Mouse (Mus musculus) heart, postnatal 10 days (tissue): Measurements from ENCODE around the gene Eif2s2. TPM values are rescaled to one million over a fixed set of nuclear protein-coding genes. Genes with fewer than 3 reads are reported as not detected.
A peak's percentile ranks its signal among the peaks of the same experiment; 100 is the strongest.
"Not testable (repeated sequence)": the region's sequence is repeated elsewhere in the genome, so short reads cannot be mapped to it uniquely, and the experiment has no call there.

Experiments
- DNase-seq, 2 experiments: peaks; one replicate each; pipeline ENCODE4 v3.0.0; 2021
- intact Hi-C: fragments of 180-260 bp; cut with DNase I; formaldehyde crosslinking; loops from one replicate; pipeline ENCODE4 v1.15.1; 2025
- total RNA-seq, 2 experiments: library from RNA; stranded (reverse); gene quantifications; 2 replicates each; pipeline ENCODE4 v1.2.3; 2021

Gene Eif2s2
- total RNA-seq, result 10 to 100 TPM; 69.8 to 70.5 TPM

DNA sequence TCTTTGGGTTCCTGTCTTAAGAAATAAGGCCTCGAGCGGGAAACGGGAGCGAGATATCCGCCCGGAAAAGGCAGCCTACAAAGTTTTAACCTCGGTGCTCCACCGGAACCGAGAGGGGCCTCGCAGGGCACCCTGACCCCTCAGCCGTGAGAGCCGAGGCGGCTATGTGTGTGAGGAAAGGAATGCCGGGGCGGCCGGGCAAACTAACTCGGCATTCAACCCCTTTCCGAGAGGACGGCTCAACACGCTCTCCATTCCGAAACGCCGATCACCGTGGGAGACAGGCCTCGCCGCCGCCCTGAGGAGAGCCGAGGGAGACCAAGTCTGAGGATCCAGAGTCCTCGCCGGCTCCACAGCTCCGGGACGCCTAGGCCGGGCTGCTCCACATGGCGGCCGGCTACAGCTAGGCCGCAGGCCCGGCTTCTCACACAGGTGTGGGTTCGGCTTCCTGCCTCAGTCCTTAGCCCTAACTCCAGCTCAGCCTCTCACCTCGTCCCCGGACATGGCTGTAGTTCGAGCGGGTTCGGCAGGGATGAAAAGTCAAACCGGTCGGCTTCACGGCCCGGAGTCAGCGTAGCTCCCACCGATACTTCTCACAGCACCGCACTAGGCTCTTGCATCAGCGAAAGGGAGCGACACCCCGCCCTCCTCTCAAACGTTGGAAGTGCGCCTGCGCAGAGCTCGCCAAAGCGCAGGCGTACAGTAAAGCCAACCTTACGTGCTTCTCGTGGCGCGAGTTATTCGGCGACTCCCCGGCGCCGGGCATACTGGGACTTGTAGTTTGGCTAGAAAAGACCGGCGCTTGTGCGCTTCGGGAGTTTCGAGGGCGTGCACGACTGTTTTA is at the start of gene Eif2s2:
Eif2s2 (minus strand) TSS at position 735 of the 844 bp plus-strand sequence.
- peak; percentile 97 to 98 for DNase-seq
- intact Hi-C loops, result loop anchor here (5.0 kb wide), 1 partner anchor 100 kb away; the partner anchor contains the start of genes Raly and a

DNA sequence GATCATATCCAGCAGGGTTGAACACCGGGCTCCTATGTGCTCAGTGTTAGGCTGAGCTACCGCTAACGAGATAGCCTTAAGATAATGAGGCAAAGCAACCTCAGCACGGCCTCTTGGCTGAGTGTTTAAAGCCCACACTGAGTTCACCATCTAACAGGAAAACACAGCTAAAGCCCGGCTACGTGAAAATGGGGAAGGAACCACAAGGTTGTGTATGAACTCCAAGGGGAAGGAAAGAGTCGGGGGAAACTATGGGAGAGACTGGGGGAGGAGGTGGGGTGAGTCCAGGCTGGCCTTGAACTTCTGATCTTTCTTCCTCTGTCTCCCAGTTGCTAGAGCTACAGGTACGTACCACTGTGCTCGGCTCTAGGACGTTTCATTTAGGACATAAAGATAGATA is 49.2 kb upstream of the Eif2s2 start:
- no peak for DNase-seq
- intact Hi-C loops, result loop anchor here (2.0 to 5.0 kb wide), 3 partner anchors 85 to 530 kb away; no protein-coding TSS in a partner anchor

DNA sequence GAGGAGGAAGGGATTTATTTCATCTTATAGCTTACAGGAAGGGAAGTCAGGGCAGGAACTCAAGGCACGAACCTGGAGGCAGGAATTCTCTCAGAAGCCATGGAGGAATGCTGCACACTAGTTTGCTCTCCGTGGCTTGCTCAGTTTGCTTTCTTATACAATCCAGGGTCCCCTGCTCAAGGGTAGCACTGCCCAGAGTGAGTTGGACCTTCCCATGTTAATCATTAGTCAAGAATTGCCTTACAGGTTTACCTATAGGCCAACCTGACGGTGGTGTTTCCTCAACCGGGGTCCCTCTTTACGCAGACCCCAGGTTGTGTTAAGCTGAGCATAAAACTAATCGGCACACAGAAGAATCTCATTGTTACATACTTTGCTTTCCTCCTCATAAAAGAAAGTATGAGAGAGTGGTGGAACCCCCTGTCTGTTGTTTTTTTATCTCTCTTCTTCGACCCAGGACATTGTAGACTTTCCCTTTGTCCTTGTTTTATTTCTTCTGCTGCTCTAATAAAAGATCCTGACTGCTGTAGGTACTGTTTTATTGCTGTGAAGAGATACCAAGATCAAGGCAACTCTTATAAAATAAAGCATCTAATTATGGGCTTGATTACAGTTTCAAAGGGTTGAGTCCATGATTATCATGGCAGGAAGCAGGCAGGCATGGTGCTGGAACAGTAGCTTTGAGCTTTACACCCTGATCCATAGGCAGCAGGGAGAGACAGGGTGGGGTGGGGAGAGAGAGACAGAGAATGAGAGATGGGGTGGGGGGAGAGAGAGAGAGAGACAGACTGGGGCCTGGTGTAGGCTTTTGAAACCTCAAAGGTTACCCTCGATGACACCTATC is 45.0 kb upstream of the Eif2s2 start:
- DNase-seq, result no peak
- intact Hi-C loops, result no loop called here

DNA sequence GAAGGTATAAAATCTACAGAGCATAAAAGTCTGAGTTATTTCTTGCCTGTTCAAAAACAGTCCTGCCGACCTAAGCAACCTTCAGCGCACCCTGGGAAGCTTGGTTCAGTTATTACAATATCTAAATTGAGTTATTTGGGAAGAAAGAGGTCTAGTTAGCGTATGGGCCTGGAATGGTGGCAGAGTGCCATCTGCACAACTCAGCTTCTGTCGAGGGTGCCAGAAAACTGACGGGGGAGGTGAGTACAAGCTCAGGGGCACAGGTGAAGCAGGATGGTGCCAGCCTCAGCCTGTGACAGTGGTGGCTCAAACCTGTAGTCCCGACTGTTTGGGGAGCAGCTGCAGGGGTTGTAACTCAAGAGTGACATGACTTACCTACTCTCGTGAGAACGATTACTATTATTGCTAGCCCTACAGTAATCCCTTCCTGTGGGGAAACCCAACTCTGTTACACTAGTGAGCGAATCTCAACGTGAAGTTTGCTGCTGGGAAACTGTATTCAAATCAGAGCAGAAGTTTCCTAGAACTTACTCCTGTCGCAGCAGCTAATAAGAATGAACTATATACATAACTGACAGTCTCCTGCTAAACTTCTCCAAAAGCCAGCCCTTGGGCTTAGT is 43.9 kb upstream of the Eif2s2 start:
- intact Hi-C loops, result no loop called here

DNA sequence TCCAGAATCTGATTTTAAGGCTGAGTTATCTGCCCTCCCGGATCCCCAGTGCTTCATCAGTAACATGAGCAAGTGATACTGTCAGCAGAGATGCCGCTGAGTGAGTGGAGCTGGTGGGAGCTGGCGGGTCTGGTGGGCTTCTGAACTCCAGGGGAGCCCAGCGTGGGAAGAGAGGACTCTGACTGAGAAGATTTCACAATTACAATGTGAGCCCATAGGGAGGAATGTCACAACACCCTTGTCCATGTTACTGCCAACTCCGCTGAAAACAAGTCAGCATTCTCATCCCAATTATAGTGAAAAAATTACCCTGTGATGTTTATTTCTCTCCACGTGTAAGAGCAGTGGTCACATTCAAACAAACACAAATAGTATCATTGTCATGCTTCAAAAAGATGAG is 43.4 kb upstream of the Eif2s2 start:
- no peak for DNase-seq
- intact Hi-C loops, result no loop called here

More for the DNA sequence above, 43.9 kb upstream of the Eif2s2 start:
- no peak for DNase-seq

DNA sequence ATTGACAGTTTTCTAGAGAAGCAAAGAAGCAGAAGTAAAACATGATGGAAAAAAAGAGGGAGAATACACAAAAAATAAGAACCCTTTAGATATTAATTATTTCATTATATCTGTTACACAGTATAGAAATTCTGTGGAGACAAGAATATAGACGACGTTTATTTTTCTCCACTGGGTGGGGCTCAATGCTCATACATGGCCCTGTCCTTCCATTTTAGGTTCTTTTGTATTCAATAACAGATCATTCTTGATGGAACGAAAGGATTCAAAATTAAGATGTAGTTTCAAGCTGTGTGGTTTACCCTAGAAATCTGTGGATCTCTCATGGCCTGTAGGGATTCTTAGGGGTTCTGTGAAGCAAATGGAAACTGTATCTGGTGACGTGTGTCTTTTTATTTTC is 41.1 kb upstream of the Eif2s2 start:
- intact Hi-C loops, result no loop called here
- DNase-seq, result no peak

DNA sequence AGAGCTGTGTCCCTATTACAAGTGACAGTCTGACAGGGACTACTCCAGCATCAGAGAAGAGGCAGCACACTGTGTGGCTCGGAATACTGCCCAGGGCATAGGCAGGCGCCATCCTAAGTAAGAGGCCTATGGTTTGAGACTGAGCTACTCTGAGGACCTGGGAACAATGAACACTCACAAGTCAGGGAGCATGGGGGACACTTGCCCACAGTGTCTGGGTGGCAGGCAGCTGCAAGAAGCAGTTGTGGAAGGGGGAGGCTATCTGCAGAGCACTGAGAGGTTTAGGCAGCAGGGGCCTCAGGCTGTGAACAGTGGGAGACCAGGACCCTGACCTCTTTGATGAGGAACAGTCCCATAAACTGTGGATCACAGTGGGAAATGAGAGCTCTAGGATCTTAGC is 35.6 kb upstream of the Eif2s2 start:
- intact Hi-C loops, result no loop called here
- no peak for DNase-seq

DNA sequence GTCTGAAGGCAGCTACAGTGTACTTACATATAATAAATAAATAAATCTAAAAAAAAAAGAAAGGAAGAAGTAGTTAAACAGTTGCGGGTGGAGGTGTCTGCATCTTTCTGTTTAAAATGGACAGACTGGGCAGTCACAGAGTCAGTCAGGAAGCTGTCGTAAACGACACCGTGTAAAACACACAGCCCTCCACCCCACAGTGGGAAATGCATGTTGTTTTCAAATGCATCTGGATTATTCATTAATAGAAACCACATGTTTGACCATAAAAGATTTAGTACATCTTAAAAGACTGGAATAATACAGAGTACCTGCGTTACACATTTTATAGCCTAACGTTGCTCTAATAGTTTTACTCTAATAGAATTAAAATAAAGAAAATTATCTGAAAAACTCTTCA is 34.1 kb upstream of the Eif2s2 start:
- no peak for DNase-seq
- intact Hi-C loops, result no loop called here

DNA sequence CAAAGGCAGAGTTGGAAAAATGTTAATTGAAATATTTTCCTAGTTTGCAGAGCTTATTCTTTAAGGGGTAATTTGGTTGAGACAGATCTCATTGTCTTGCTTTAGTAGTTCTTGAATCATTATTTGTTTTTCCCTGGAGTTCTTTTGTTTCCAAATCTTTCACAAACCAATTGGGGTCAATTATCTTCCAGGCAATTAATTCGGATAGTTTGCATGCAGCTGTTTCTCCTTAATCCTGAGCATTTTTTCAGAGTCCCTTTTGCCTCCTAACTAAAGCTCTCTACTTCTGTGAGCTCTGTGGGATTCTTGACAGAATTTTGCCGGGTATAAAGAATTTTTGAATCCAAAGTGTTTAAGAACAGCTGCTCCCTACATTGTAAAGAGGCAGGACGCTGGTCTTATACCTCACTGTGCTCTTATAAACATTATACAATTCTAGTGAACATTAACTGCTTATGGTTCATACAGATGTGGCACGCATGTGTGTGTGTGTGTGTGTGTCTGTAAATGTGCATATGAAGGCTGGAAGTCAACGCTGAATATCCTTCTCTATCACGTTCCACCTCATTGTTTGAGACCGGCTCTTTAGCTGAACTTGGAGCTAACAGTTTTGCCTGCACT is 32.8 kb upstream of the Eif2s2 start:
- no peak for DNase-seq
- intact Hi-C loops, result no loop called here

DNA sequence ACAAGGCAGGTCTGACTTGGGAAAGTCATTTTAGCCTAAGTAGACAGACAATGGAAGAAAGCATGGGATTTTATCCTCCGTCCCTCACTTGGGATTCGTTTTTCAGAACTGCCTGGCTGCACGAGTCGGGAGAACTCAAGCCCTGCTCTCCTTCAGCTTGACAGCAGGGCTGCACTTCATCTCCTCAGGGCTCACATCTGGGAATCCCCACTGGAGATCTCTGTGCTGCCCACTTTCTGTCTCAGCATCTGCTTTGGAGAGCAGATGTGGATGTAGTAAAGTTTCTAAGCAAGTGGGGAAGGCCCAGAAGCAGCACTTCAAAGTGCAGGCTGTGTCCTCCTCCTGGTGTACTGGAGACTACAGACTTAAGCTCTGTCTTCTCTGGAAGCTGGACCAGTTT is 29.4 kb upstream of the Eif2s2 start:
- DNase-seq, intact Hi-C loops: not testable (repeated sequence)

DNA sequence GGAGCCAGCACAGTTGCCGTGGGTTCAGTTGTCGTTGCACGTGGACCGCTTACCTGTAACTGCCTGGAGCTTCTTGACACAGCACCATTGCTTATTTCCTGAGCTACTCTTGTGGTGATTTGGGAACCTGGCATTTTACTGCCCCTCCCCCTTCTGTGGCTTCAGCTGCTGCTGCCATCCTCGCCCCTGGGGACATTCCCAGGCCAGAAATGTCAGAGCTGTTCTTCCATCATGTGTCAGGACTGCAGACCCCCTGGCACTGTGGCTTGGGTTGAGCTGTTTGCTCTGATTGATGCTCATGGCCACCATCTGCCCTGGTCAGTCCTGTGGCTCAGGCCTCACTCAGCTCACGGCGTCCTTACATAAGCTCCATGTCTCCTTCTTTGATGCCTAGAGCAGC is 28.2 kb upstream of the Eif2s2 start:
- no peak for DNase-seq
- intact Hi-C loops, result no loop called here

DNA sequence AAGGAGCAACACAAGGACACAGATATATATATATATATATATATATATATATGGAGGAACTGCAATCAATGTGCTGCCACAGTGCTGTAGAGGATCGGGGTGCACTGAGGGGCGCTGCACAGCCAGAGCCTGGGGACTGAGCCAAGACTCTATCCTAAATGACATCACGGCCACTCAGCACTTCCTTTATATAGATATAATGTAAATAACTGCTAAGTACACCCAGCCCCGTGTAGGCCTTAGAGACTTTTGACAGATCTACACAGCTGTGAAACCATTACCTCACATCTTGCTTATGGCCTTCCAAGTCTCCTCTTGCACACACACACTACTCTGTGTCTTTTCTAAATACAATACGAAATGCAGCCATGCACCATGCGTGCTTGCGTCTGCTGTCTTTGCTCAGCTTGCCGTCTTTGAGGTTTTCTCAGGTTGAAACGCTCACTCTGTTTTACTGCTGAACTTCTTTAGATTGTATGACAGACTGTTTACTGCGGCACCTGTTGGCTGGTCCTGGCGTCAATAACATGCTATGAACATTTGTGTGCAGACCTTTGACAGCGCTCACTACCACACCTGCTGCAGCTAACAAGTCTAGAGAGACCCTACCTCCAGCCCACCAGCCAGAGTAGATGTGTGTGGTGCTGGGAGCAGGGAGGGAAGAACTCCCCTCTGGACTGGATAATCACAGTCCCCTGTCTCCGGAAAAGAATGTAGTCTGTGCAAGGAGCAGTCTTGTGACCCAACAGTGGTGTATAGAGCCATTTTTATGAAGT is 25.3 kb upstream of the Eif2s2 start:
- intact Hi-C loops, result loop anchor here (1.0 kb wide), 1 partner anchor 53 kb away; no protein-coding TSS in a partner anchor
- no peak for DNase-seq

DNA sequence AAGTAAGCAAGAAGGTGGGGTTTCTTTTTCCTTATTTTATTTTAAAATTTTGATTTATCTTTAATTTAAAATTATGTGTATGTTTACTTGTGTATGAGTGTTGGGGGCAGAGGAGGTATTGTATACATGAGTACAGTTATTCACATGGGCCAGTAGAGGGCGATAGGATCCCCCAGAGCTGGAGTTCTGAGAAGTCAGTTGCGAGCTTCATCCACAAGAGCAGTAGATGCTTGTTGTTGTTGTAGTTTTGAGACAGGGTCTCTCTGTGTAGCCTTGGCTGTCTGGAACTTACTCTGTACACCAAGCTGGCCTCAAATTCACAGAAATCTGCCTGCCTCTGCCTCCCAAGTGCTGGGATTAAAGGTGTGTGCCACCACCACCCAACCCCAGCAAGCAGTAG is 23.8 kb upstream of the Eif2s2 start:
- intact Hi-C loops, result no loop called here
- DNase-seq, result peak; percentile 11 to 30

DNA sequence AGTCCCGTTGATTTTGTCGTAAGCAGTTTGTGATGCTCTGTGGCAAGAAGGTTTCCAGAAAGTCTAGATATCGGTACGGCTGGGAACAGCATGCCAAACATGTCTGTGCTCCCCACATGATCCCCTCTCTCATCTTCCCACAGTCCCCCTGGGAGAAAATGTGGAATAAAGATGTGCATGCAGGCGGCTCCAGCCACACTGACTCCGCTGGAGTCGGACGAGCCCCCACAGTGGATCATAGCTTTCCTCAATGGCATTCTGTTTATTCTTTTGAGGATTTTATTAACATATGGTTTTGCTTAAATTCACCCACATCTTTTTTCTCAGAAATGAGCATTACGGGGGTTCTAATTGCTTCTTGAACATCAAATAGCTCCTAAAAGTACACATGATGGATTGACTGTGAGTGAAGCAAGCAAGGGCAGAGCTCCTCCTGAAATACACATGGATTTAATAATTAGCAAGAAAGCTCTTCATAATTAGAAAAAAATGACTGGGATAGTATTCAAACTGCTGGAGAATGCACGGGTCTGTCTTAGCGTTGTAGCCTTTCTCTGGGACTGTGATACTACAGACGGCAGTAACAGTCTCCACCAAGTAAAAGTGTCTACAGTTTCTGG is 23.3 kb upstream of the Eif2s2 start:
- DNase-seq, result no peak
- intact Hi-C loops, result no loop called here

DNA sequence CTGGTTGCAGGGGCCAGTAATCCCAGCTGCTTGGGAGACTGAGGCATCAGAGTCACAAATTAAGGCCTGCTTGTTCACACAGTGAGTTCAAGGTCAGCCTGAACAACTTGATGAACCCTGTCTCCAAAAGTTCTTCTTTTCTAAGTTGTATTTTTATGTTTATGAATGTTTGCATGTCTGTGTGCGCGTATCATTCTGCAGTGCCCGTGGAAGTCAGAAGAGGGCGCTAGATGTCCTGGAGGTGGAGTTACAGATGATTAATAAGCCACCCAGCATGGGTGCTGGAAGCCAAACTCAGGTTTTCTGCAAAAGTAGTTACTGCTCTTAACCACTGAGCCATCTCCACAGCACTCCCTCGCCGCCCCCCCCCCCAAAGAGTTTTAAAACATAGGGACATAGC is 17.1 kb upstream of the Eif2s2 start:
- no peak for DNase-seq
- intact Hi-C loops, result no loop called here

DNA sequence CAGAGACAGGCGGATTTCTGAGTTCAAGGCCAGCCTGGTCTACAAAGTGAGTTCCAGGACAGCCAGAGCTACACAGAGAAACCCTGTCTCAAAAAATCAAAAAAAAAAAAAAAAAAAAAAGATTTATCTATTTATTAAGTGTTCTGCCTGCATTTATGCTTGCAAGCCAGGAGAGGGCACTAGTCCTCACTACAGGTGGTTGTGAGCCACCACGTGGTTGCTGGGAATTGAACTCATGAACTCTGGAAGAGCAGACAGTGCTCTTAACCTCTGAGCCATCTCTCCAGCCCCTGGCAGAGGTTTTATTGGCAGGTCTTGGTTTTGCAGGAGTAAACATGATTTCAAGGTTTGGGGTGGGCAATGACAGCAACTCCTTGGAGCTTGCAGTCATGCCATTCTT is 15.5 kb upstream of the Eif2s2 start:
- DNase-seq, intact Hi-C loops: not testable (repeated sequence)

DNA sequence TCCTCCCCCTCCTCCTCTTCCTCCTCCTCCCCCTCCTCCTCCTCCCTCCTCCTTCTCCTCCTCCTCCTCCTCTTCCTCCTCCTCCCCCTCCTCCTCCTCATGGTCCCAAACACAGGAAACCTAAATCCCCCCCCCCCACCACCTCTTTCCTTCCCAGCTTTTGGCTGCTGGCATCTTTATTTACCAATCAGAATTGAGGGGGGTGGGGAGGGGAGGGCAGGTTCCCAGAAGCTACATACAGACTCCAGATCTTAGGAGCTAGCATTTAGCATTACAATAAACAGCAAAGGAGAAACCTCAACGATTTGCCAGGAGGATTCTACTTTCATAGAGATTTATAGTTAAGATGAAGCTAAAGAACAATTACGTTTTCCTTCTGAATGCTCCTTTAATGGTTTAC is 13.1 kb upstream of the Eif2s2 start:
- no peak for DNase-seq
- intact Hi-C loops, result no loop called here

DNA sequence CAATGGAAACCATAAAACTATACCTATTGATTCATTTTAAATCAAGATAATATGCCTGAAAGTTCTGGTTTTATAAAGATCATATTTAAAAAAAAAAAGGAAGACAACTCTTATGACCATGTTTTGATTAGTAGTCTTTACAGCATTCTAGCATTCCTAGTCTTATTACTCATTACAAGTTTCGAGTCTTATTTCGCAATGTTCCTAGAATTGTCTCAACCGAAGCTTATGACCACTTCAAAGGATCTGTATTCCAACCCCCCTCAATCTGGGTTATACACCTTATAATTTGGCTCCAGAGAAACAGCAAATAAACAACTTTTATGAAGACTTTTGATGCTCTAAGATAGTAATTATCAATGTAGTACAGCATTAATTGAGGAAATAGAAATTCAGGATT is 9.4 kb upstream of the Eif2s2 start:
- no peak for DNase-seq
- intact Hi-C loops, result no loop called here

DNA sequence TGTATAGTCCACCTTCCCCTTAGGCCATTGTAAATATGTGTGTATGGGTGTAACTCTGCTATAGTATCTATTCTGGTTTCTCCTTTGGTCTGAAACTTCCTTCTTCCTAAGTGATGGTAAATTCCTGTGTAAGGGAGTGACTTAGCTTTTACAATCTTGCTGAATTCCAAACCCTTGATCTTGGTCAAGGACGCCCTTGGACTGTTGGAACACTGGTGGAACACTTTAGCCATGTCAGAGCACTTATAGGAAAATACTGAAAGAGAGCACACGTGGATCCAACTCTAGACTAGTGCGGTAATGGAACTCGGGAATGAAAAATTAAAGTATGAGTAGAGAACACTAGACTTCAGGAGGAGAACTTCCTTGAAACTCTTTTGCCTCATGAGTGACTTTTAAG is 6.7 kb upstream of the Eif2s2 start:
- intact Hi-C loops, DNase-seq: not testable (repeated sequence)

DNA sequence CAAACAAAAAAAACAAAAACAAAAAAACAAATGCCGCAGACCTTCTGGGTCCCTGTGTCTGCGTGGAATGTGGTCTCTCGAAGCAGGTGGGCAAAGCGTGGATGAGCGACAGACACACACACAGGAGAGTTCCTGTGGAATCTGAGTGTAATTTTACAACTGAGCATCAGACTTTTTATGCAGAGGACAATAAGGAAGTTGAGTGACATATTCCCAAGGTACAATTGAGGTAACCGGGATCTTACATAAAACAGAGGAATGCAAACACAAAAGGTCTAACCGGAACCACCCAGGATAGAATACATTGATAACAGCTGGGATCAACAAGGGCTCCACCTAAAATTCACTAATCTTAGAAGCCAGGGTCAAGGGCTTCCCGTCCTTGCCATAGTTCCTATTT is 6.3 kb upstream of the Eif2s2 start:
- DNase-seq, intact Hi-C loops: not testable (repeated sequence)
